Mouse (Mus musculus): ENCODE measurements around the gene Gm15155.
"Not testable (repeated sequence)": the region's sequence is repeated elsewhere in the genome, so short reads cannot be mapped to it uniquely, and the experiment has no call there.

Gene Gm15155

GRCm38 (mm10) chrX:155624341-155624841 is at the start of gene Gm15155:
Gene Gm15155 (plus strand): TSS chrX:155624741.
- DNase-seq (ENCODE audit: low spot score in 2 of 2): peak; percentile 19 to 39

- DNase-seq (ENCODE audit: low spot score in 2 of 2): no peak
These were observed 44.8 kb upstream of the Gm15155 start for GRCm38 (mm10) chrX:155579791-155580190.

DNA sequence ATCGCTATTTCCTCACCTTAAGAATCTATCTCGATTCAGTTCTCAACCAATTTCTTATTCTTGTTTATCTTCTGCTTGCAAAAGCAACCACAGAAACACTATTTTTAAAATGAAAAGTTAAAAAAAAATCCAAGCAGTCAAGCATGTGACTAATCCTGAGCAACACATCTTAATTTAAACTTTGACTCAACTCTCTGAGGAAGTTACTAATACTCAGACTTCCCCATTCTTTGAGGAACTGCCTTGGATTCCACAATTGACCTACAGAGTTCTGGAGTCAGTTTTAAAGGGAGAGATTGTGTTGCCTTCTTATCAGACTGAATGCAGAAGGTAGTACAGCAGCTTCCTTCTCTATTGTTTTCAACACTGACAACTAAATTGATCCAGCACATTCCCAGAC is 40.0 kb upstream of the Gm15155 start:
- DNase-seq (ENCODE audit: low spot score in 2 of 2): no peak

DNA sequence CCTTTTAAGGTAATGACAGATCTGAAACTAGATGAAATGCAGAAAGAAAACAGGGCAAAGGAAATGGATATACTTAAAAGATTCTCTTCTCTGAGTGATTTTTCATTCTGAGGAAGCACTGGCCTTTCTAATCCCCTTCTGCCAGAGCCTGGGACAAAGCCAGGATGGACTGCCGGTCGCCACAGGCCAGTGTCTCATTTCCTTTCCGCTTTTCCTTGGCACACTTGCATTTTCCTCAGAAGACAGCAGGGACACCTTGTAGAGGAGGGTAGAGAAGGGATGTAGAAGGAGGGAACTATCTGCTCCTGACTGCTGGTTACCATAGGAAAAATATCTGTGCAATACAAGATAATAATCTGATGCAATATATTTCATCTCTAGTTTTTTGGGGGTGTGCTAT is 33.1 kb upstream of the Gm15155 start:
- no peak for DNase-seq (ENCODE audit: low spot score in 2 of 2)

DNA sequence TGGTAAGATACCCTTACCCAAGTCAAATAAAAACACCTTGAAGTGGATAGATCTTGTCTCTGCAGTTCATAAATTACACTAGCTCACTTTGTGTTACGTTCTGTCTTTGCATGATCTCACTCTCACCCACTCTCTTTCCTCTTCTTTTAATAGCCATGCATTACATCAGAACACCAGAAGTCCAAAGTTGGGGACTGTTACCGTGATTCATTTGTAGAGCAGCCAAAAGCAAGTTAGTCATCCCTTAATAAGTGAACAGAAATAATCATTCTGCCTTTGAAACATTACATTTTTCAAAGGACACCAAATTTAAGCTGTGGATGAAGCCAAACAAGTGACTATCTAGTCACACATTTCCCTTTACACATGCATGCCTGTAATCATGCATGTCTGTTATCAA is 32.1 kb upstream of the Gm15155 start:
- no peak for DNase-seq (ENCODE audit: low spot score in 2 of 2)

DNA sequence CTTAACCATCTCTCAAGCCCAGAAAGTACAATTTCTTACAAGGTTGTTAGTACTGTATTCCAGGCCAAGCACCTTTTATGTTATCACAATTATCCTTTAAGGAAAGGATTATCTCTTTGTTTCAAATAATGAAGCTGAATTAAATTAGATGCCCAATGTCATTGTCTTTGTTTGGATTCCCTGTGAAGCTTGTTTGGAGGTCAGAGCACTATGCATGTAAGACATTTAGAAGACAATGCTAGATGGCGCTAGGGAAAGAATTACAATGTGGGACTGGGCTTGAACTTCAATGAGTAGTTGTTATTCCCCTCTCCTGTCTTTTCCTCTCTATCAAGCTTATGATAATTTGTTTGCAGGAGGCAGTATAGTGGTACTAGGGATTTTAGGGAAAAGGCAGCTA is 29.9 kb upstream of the Gm15155 start:
- no peak for DNase-seq (ENCODE audit: low spot score in 2 of 2)

GRCm38 (mm10) chrX:155596390-155596789 is 28.2 kb upstream of the Gm15155 start:
- DNase-seq (ENCODE audit: low spot score in 2 of 2): no peak

DNA sequence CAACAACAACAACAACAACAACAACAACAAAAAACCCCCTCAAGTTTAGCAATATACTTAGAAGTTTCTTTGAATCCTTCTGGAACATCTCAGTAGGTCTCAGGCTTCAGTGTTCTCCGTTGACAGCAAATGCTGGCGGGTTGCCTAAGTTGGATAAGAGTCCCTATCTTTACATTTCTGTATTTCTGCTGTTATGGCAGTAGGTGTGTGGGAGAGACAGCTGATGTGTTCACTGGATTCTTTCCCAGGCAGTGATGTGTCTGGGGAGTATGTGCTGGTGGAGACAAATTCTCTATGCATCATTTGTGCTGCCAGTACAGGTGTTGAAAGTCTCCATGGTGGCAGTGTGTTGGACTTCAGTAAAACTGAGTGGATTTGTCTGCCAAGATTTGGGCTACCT is 23.3 kb upstream of the Gm15155 start:
- peak; percentile 12 for DNase-seq (ENCODE audit: low spot score in 2 of 2)

DNA sequence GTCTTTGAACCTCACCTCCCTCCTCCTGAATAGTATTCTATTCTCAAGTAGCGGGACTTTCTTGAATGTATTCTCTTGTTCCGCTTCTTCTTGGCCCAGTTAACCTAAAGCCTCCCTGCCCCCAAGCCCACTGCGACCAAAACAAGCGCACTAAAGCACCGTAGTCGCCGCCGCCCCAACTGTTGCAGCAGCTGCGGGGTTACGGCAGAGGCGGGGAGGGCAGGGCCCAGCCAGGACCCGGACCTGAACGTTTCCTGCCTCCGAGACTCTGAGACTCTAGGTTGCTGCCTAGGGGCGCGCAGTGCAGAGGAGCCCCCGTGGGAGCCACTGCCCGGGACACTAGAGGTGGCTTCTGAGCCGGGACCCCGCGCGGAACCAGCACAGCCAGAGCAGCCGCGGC is 2.0 kb upstream of the Gm15155 start:
- peak in 1 of 2 experiments; percentile 8 for DNase-seq (ENCODE audit: low spot score in 2 of 2)

DNA sequence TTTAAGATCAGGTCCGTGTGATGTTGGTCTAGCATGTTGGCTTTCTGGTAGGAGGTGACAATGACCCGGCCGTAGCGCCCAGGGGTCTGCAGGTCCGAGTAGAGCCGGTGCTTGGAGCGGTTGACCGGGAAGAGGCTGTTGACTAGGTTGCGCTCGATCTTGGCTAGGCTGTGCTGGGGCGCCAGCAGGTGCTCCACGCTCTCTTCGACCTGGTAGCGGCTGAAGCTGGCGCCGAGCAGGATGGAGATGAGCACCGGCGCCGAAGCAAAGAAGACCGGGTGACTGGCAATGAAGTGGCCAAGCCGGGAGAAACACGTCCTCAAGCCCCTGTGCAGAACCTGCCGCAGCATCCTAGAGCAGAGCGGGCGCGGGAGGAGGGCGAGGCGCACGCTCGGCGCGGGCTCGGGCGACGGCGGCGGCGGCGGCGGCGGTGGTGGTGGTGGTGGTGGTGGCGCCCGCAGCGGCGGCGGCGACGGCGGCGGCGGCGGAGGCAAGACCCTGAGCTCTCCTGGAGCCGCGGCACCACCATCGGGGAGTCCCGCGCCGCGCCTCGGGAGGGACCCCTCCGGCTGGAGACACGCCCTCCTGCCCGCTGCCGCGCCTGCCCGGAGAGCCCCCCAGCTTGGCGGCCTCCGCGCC is 1.5 kb upstream of the Gm15155 start:
- peak in 1 of 2 experiments; percentile 29 for DNase-seq (ENCODE audit: low spot score in 2 of 2)

GRCm38 (mm10) chrX:155623701-155624281 is 750 bp upstream of the Gm15155 start, which contains the start of gene Ptchd1:
Gene Ptchd1 (minus strand): TSS chrX:155623814.
- peak; percentile 12 to 16 for DNase-seq (ENCODE audit: low spot score in 2 of 2)

- no peak for DNase-seq (ENCODE audit: low spot score in 2 of 2)
These were observed 354 bp downstream of the Gm15155 start for GRCm38 (mm10) chrX:155624895-155625294.

- no peak for DNase-seq (ENCODE audit: low spot score in 2 of 2)
These were observed 1.2 kb downstream of the Gm15155 start for GRCm38 (mm10) chrX:155625671-155626196.

GRCm38 (mm10) chrX:155643975-155644374 is 19.4 kb downstream of the Gm15155 start:
- DNase-seq (ENCODE audit: low spot score in 2 of 2): no peak

DNA sequence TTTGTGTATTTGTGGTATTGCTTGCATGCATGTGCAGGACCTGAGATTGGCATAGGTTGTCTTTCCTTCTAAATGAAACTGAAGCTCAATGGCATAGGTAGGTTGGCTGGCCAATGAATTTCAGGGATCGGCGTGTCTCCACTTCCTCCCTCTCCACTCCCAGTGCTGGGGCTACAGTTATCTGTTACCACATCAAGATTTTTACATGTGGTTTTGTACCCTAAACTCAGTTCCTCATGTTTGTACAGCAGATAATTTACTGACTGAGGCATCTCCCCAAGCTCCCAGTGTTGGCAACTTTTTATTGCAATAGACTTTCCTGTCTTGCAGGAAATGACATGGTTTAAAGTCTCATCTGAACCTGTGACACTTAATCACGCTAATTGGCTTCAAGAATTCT is 21.4 kb downstream of the Gm15155 start:
- no peak for DNase-seq (ENCODE audit: low spot score in 2 of 2)

DNA sequence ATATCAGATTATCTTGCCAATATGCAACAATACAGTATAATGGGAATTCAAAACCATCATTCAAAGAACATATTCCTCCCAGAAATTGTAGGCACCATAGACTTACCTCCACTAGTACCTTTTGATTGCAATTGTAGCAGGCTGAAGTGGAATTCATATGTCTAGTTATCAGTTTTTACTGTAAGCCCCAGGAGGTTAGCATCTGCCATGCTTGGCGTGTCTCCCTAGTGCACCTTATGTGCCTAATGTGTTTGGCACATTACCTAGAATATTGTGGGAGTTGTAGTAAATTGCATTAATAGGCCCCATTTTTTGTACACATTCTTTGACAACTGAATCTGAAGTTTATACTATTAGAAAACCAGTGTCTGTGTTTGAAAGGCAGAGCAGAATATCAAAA is 33.4 kb downstream of the Gm15155 start:
- no peak for DNase-seq (ENCODE audit: low spot score in 2 of 2)

- DNase-seq (ENCODE audit: low spot score in 2 of 2): not testable (repeated sequence)
These were observed 65.9 kb downstream of the Gm15155 start for GRCm38 (mm10) chrX:155690440-155690839.

- no peak for DNase-seq (ENCODE audit: low spot score in 2 of 2)
These were observed 99.6 kb downstream of the Gm15155 start for GRCm38 (mm10) chrX:155724157-155724556.

DNA sequence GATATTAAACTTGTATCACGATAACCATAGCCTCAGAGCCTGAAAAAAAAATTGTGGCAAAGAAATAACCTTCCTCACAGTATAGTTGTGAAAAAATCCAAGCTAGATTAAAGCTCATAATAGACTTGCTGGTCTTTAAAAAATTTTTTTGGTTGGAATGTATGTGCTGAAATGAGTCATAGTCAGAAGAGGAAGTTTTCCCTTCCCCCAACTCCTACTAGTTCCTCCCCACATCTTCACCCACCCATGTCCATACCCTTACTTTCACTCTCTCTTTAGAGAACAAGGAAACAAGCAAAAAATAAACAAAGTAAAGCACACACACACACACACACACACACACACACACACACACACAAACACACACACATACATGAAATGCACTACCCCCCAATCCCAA is 103.8 kb downstream of the Gm15155 start:
- DNase-seq (ENCODE audit: low spot score in 2 of 2): no peak

GRCm38 (mm10) chrX:155888118-155888517 is 263.6 kb downstream of the Gm15155 start:
- no peak for DNase-seq (ENCODE audit: low spot score in 2 of 2)

- no peak for DNase-seq (ENCODE audit: low spot score in 2 of 2)
These were observed 275.5 kb downstream of the Gm15155 start for GRCm38 (mm10) chrX:155900040-155900439.

DNA sequence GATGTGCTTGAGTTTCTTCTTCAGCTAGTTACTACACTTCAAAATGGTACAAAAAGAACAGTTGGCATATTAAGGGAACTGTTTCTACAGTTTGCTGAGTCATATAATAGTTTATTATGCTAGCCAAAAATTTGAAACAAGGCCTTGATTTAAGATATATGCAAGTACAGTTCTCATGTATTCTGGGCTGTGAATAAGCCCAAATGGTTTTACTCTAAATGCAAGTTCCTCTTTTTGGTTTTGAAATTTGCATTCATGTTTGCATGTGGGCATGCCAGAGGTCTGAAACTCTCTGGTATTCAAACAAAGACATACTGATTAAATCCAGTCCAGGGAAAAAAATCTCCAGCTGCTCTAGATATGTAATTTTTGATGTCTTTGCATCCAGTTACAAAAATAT is 277.2 kb downstream of the Gm15155 start:
- DNase-seq (ENCODE audit: low spot score in 2 of 2): no peak

GRCm38 (mm10) chrX:155903108-155903507 is 278.6 kb downstream of the Gm15155 start:
- DNase-seq (ENCODE audit: low spot score in 2 of 2): no peak

All from frontal cortex, postnatal 10 days (tissue).